Mouse (Mus musculus) neural tube, embryonic 10.5 days (tissue): Measurements from ENCODE around the gene 1700024B05Rik.
"Not testable (repeated sequence)": the region's sequence is repeated elsewhere in the genome, so short reads cannot be mapped to it uniquely, and the experiment has no call there.

Experiments
- DNase-seq: peaks from one replicate; pipeline ENCODE4 v3.0.0-alpha.2; 2017; ENCODE audit warnings: low spot score; ENCODE audit errors: extremely low spot score

1700024B05Rik gene

DNA sequence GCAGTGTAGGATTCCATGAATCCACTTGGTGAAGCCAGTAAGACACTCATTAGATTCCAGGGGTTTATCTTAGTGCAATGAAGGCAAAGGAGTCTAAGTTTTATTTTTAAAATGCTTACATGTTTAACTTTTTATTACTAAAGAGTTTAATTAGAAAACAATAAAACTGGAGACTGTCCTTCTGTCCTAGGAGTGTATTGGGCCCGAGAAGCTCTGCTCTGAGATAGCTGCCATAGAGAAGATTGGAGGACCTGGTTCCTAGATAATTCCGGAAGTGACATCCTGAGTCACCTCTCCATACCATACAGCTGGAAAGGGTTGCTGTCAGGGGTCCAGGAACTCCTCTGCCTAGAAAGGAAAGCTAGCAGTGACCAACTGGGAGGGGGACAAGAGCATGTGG is at the start of gene 1700024B05Rik:
TSS of gene 1700024B05Rik (plus strand) at position 301 of the 400 bp plus-strand sequence.
- DNase-seq, result not testable (repeated sequence)

DNA sequence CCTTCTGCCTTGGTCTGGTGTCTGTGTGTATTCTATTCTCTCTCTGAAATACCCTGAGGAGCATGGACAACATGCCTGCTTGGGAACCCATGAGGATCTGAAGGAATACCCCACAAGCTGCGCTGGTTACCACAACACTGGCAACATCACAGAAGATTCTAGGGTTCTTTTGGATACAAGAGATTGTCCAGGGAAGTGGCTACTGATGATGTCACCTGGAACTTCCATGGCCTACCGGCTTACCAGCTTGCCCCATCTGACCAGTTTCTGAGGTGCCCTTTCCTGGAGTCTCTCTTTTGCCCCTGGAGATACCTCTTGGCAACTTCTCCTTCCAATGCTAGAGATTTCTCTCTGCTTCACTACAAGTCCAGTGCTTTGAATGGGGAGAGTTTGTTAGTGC is 36.6 kb upstream of the 1700024B05Rik start, which contains the start of gene Gm7980:
TSS of gene Gm7980 (minus strand) at position 101 of the 400 bp plus-strand sequence.
- not testable (repeated sequence) for DNase-seq

DNA sequence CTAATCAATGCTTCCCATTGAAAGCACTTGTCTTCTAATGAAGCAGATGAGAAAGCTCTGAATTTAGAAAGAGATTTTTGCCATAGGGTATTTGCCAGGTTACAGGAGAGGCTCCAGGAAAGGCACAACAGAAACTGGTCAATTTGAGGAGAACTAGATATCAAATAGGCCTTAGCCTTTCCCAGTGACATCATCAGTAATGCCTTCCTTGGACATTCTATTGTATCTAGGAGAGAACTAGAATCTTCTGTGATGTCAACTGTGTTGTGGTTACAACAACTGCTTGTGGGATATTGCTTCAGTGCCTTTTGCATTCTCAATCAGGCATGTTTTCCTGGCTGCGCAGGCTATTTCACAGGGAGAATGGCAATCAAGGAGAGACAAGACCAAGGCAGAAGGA is 19.1 kb upstream of the 1700024B05Rik start, which contains the start of gene 1700049E17Rik1:
TSS of gene 1700049E17Rik1 (plus strand) at position 301 of the 400 bp plus-strand sequence.
- DNase-seq, result not testable (repeated sequence)

DNA sequence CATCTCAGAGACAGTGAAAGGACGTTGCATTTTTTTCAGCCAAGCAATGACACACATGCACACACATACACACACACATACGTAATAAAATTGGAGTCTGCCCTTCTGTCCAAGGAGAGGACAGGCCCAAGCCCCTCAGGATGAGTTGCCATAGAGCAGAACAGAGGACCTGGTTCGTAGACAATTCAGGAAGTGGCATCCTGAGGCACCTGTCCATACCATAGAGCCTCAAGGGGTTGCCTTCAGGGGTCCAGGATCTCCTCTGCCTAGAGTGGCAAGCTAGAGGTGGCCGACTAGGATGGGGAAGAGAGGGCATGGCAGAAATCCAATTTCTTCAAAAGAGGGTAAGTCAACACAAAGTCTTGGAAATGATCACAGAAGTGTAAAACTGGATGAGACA is 20.3 kb downstream of the 1700024B05Rik start:
- DNase-seq, result not testable (repeated sequence)

DNA sequence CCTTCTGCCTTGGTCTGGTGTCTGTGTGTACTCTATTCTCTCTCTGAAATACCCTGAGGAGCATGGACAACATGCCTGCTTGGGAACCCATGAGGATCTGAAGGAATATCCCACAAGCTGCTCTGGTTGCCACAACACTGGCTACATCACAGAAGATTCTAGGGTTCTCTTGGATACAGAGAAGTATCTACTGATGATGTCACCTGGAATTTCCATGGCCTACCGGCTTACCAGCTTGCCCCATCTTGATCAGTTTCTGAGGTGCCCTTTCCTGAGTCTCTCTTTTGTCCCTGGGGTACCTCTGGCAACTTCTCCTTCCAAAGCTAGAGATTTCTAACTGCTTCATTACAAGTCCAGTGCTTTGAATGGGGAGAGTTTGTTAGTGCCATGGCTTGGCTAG is 24.0 kb downstream of the 1700024B05Rik start, which contains the start of gene Gm6401:
TSS of gene Gm6401 (minus strand) at position 101 of the 400 bp plus-strand sequence.
- not testable (repeated sequence) for DNase-seq

DNA sequence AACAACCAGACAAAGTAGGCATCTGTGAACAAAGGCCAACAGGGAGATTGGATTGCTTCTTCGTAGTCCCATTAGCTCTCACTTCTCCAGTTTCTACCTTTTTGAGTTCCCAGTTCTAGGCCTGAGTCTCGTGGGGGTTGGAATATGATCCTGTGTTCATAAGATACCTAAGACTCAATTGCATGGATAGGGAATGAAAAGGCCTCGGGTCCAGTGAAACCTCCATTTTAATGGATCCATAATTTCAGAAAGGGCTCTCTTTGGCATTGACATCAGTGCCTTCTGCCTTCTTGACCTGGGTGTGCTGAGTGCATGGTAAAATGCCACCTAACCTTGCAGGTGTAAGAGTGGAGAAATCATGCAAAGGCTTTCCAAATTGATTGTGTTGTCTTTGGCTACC is 24.8 kb downstream of the 1700024B05Rik start:
- DNase-seq, result not testable (repeated sequence)

DNA sequence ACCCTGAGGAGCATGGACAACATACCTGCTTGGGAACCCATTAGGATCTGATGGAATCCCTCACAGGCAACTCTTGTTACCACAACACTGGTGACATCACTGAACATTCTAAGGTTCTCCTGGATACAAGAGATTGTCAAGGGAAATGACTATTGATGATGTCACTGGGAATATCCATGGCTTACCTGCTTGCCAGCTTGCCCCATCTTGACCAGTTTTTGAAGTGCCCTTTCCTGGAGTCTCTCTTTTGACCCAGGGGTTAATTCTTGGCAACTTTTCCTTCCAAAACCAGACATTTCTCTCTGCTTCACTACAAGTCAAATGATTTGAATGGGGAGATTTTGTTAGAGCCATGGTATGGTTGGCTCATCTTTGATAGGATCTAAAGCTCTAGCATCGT is 39.4 kb downstream of the 1700024B05Rik start, which contains the start of gene Gm3543:
TSS of gene Gm3543 (minus strand) at position 101 of the 400 bp plus-strand sequence.
- not testable (repeated sequence) for DNase-seq
